Mouse (Mus musculus) heart, embryonic 11.5 days (tissue): ENCODE measurements around the gene Tecpr2. TPM values are rescaled to one million over a fixed set of nuclear protein-coding genes. Genes with fewer than 3 reads are reported as not detected.

Experiments
- ATAC-seq: fragments of 200-750 bp; cut with Nextera tagmentation; replicated peaks from 2 replicates; pipeline ENCODE4 v1.8.0; 2017; ENCODE audit warnings: moderate library complexity; ENCODE audit not compliant: insufficient number of reproducible peaks, low FRiP score, low TSS enrichment
- H3K27ac ChIP-seq: fragments of 300-500 bp; sonication (generic); 2 replicates; pipeline ENCODE4 v1.5.1; 2014; ENCODE audit warnings: mild to moderate bottlenecking, low read depth, low read length
- H3K27me3 ChIP-seq: fragments of 300-500 bp; sonication (generic); 2 replicates; pipeline ENCODE4 v1.6.1; 2014; ENCODE audit warnings: mild to moderate bottlenecking, low read length, mixed read lengths; ENCODE audit not compliant: control insufficient read depth, insufficient read depth
- H3K36me3 ChIP-seq: fragments of 300-500 bp; sonication (generic); 2 replicates; pipeline ENCODE4 v1.6.1; 2014; ENCODE audit warnings: mild to moderate bottlenecking, low read length, moderate library complexity, mixed read lengths; ENCODE audit not compliant: control insufficient read depth, insufficient read depth
- H3K4me1 ChIP-seq: fragments of 300-500 bp; sonication (generic); 2 replicates; pipeline ENCODE4 v1.6.1; 2014; ENCODE audit warnings: low read length; ENCODE audit not compliant: control insufficient read depth, insufficient read depth
- H3K4me2 ChIP-seq: fragments of 300-500 bp; sonication (generic); 2 replicates; pipeline ENCODE4 v1.6.1; 2014; ENCODE audit warnings: mild to moderate bottlenecking, moderate library complexity
- H3K4me3 ChIP-seq: fragments of 300-500 bp; sonication (generic); 2 replicates; pipeline ENCODE4 v1.5.1; 2014; ENCODE audit warnings: low read depth, low read length
- H3K9ac ChIP-seq: fragments of 300-500 bp; sonication (generic); 2 replicates; pipeline ENCODE4 v1.6.1; 2014; ENCODE audit warnings: mild to moderate bottlenecking, low read depth, low read length, moderate library complexity
- H3K9me3 ChIP-seq: fragments of 300-500 bp; sonication (generic); replicated peaks from 2 replicates; pipeline ENCODE4 v1.6.1; 2016; ENCODE audit warnings: low read length; ENCODE audit not compliant: control insufficient read depth
- WGBS: fragments of 180-500 bp; shearing (Covaris S2); extraction: QIAGEN DNeasy Blood & Tissue Kit; methylation state at CpG from one replicate; pipeline ENCODE4 v1.1.7; 2014; ENCODE audit not compliant: insufficient replicate concordance; 5-methylcytosine and 5-hydroxymethylcytosine counted together
- polyA plus RNA-seq: library from polyadenylated mRNA; unstranded; fragments of >200 nt; fragmentation: Nextera tagmentation; extraction: Ambion mirVana; gene quantifications from 2 replicates; pipeline ENCODE4 v1.2.1, GENCODE M21; 2014

Tecpr2 gene
- polyA plus RNA-seq, 1 experiment from 2014 or later = 2.5 TPM

DNA sequence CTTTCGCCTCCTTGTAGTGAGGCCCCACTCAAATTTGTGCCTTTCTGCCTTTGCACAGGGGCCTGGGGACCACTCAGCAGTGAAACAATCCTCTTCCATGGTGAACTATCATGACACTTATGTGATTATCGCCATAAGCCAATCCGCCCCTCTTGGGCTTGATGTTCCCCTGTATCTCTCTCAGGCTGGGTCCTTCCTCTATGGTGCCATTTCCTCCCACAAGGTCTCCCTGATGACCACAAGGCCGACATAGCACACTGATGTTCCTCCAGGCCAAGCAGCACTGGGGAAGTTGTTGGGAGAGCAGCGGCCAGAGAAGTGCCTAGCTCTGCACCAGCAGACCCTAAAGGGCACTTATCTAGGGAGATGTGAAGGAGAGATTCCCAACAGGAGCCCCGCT is 85.7 kb downstream of the Tecpr2 start:
- H3K36me3 ChIP-seq = peaks cover 16% of the 10 kb centered on the region
- H3K9me3 ChIP-seq = no peaks in the 10 kb centered on the region
- WGBS = 75% methylated on average over 6 of the region's 6 CpGs
- no peak for ATAC-seq
- peak overlapping the region; percentile 98 for H3K4me2 ChIP-seq
- H3K9ac ChIP-seq = no peak overlapping the region
- peaks cover 3% of the 10 kb centered on the region; the same call in 1 of the 2 replicates for H3K27me3 ChIP-seq
- H3K4me1 ChIP-seq = peaks cover 14% of the 10 kb centered on the region; the same call in 1 of the 2 replicates
- peak overlapping the region; percentile 58 for H3K27ac ChIP-seq
- no peak overlapping the region for H3K4me3 ChIP-seq

GRCm38 (mm10) chr12:110975385-110975784 is 86.3 kb downstream of the Tecpr2 start:
- Histone ChIP-seq H3K4me3 (no peak overlapping the region), H3K9ac (no peak overlapping the region), H3K4me2 (peak overlapping the region; percentile 98), H3K27ac (peak overlapping the region; percentile 58; the same call in 1 of the 2 replicates), H3K27me3 (peaks cover 3% of the 10 kb centered on the region; the same call in 1 of the 2 replicates), H3K36me3 (peaks cover 16% of the 10 kb centered on the region), H3K4me1 (peaks cover 14% of the 10 kb centered on the region; the same call in 1 of the 2 replicates), H3K9me3 (no peaks in the 10 kb centered on the region)
- ATAC-seq = no peak
- 79% methylated on average over 5 of the region's 5 CpGs for WGBS

GRCm38 (mm10) chr12:110975838-110976468 is 86.9 kb downstream of the Tecpr2 start:
- ATAC-seq = no peak
- Histone ChIP-seq H3K9ac (no peak overlapping the region), H3K36me3 (peaks cover 16% of the 10 kb centered on the region), H3K9me3 (no peaks in the 10 kb centered on the region), H3K27me3 (peaks cover 3% of the 10 kb centered on the region; the same call in 1 of the 2 replicates), H3K4me3 (0 out of 2 replicates have a peak overlapping the region, but pooled peaks have one; percentile 12), H3K27ac (no peak overlapping the region), H3K4me1 (peaks cover 14% of the 10 kb centered on the region; the same call in 1 of the 2 replicates), H3K4me2 (peak overlapping the region; percentile 98)
- 84% methylated on average over 4 of the region's 4 CpGs for WGBS

GRCm38 (mm10) chr12:110976589-110977344 is 87.7 kb downstream of the Tecpr2 start:
- peaks cover 14% of the 10 kb centered on the region; the same call in 1 of the 2 replicates for H3K4me1 ChIP-seq
- no peaks in the 10 kb centered on the region for H3K9me3 ChIP-seq
- H3K36me3 ChIP-seq = peaks cover 16% of the 10 kb centered on the region
- no peak overlapping the region for H3K27ac ChIP-seq
- H3K9ac ChIP-seq = no peak overlapping the region
- ATAC-seq = no peak
- 73% methylated on average over 60 of the region's 60 CpGs for WGBS
- H3K4me3 ChIP-seq = 0 out of 2 replicates have a peak overlapping the region, but pooled peaks have one; percentile 12
- H3K27me3 ChIP-seq = peaks cover 3% of the 10 kb centered on the region; the same call in 1 of the 2 replicates
- H3K4me2 ChIP-seq = peak overlapping the region; percentile 98

DNA sequence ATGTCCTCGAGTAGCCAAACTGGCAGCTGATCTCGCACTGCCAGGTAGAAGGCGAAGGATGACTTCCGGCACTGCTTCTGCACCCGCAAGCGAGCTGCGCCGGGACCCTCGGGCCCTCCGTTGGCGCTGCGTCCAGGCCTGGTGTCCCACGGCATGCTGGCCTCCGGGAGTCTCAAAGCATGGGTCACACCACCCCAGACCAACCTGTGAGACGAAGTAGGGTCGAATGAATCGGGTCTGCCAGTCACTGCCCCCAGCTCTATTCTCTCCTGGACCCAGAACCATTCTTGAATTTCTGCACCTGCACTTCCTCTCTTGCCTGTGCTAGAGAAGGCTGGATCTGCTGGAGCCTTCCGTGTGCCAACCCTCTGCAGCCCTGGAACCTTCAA is 88.3 kb downstream of the Tecpr2 start:
- 82% methylated on average over 18 of the region's 18 CpGs for WGBS
- peak overlapping the region; percentile 98 for H3K4me2 ChIP-seq
- no peaks in the 10 kb centered on the region for H3K9me3 ChIP-seq
- peak overlapping the region; percentile 88; the same call in 1 of the 2 replicates for H3K9ac ChIP-seq
- H3K27ac ChIP-seq = no peak overlapping the region
- peaks cover 16% of the 10 kb centered on the region for H3K36me3 ChIP-seq
- peaks cover 14% of the 10 kb centered on the region; the same call in 1 of the 2 replicates for H3K4me1 ChIP-seq
- H3K27me3 ChIP-seq = peaks cover 3% of the 10 kb centered on the region; the same call in 1 of the 2 replicates
- no peak for ATAC-seq
- 0 out of 2 replicates have a peak overlapping the region, but pooled peaks have one; percentile 89 for H3K4me3 ChIP-seq

DNA sequence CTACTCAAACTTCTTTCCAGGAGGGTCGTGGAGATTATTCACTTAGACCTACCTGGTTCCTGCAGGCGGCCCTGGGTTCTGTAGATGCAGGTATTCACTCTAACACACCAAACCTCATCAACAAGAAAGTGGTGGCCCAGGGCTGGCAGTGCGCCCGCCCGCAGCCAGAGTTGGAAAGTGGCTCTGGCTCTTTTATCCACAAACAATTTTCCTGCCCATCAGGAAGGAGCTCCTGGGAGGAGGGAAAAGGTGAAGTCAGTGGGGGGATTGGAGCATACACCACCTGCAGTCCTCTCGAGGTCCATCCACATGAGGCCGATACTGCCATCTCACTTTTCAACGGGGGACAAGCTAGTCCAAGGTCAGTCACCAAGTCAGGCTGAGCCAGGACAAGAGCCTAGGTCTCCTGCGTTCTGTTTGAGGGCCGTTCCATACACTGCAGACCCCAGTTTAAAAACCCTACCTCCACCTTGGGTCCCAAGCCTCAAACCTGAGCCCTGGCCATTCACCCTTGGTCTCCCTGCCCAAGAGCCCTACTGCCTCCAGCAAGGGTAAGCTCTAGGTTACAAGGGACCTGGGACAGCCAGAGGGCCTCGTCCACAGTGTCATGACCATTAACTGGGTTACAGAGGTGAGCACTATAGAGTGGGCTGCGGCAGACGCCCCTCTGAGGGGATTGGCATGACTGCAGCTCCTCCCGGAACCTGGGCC is 89.0 kb downstream of the Tecpr2 start:
- H3K4me2 ChIP-seq = peak overlapping the region; percentile 98
- H3K9me3 ChIP-seq = no peaks in the 10 kb centered on the region
- ATAC-seq = no peak
- peaks cover 14% of the 10 kb centered on the region; the same call in 1 of the 2 replicates for H3K4me1 ChIP-seq
- H3K9ac ChIP-seq = peak overlapping the region; percentile 88
- peaks cover 14% of the 10 kb centered on the region for H3K36me3 ChIP-seq
- H3K4me3 ChIP-seq = peak overlapping the region; percentile 89
- peak overlapping the region; percentile 86 for H3K27ac ChIP-seq
- 37% methylated on average over 14 of the region's 14 CpGs for WGBS
- H3K27me3 ChIP-seq = peaks cover 3% of the 10 kb centered on the region; the same call in 1 of the 2 replicates

DNA sequence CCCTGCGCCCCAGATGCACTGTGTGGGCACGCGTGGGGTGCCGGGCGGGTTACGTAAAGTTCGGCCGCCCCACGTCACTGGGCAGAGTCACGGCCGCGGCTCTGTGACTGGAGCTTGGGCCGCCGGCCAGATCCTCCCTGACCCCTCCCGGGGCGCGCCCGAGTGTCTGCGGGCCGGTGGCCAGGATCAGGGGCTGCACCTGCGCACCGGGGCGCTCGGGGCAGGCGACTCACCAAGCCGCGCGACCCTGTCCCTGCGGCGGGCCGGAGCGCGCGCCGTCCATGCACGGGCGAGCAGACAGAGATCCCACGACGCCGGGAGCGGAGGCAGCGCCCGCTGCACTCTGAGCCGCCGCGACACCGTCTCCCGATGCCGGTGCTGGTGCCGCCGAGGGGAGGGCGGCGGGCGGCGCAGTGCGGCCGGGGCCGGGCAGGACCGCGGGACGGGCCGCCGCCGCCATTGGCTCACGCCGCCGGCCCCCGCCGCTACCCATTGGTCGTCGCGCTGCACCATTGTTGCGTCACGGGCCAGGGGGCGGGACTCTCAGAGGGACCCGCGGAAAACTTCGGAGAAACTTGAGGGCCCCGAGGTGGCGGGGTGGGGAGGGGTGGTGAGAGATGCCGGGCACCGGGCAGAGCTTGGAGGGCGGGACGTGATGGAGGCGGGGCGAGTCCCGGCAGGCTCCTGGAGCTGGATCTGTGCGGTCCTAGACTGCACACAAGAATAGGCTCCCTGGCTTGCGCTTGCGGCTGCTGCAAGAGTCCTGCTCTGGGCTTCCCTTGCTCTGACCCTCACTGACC is 89.7 kb downstream of the Tecpr2 start, which contains the start of gene Ankrd9:
TSS of gene Ankrd9 (minus strand) at position 434 of the 800 bp plus-strand sequence.
- H3K4me1 ChIP-seq = peaks cover 14% of the 10 kb centered on the region; the same call in 1 of the 2 replicates
- ATAC-seq = peak; percentile 96

More for the DNA sequence above, 89.7 kb downstream of the Tecpr2 start, which contains the start of gene Ankrd9:
- Histone ChIP-seq H3K36me3 (peaks cover 14% of the 10 kb centered on the region), H3K27me3 (peaks cover 3% of the 10 kb centered on the region; the same call in 1 of the 2 replicates), H3K4me2 (peak within 1 kb of the TSS; percentile 98), H3K4me3 (peak within 1 kb of the TSS; percentile 89), H3K9me3 (no peaks in the 10 kb centered on the region), H3K27ac (peak within 1 kb of the TSS; percentile 86), H3K9ac (peak within 1 kb of the TSS; percentile 88)
- WGBS = under 1% methylated on average over 83 of the region's 90 CpGs
